Mouse (Mus musculus) mouse embryonic stem cell (cell line): Measurements from ENCODE around the gene Fv1.

Experiments used
- in situ Hi-C, 2 experiments: fragments of 300-500 bp; cut with MboI; formaldehyde crosslinking; loops; 1 replicate in 1 of 2; 3 replicates in 1 of 2; pipeline ENCODE4 v1.14.3; 2019 to 2020; ENCODE audit warnings: low sequenced_read_pairs in 2 of 2, low pct_unique_long_range_greater_than_20kb in 1 of 2, mixed read lengths in 1 of 2; ENCODE audit not compliant: unreplicated experiment in 1 of 2

Fv1 gene

DNA sequence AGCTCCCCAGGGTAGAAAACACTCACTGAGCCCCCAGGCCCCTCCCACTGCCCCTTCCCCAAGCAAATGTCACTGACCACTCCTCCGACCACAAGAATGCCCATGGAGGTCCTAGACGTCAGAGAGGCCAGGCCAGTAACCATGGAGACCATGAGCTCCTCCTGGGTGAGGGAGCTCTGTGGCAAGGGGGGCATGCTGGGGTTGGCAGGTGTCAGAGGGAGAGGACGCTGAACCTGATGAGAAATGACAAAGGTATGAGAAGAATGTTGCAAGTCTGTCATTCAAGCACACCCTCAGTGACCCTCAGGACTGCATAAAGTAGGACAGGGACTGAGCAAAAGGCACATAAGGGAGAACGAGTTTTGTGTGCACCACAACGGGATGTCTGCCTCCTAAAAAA, 11.1 kb downstream of the Fv1 start:
- in situ Hi-C loops, result no loop called here

DNA sequence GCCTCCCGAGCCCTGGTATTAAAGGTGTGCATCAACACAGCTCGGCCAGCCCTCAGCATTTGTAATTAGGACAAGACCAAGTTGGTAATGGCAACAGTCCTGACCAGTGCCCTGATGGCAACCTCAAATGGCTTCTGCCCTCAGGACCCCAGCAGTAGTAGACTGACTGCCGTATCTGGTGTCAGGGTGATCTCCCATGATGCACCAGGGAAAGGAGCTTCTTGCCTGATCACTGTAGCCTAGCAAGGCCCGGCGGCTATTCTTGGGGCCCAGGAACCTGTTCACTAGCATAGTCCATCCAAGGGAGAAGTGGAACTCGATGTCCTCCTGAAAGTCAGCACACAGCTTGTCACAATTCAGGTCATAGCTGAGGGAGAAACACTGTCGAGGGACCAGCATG, 13.0 kb downstream of the Fv1 start:
- in situ Hi-C loops, result no loop called here

DNA sequence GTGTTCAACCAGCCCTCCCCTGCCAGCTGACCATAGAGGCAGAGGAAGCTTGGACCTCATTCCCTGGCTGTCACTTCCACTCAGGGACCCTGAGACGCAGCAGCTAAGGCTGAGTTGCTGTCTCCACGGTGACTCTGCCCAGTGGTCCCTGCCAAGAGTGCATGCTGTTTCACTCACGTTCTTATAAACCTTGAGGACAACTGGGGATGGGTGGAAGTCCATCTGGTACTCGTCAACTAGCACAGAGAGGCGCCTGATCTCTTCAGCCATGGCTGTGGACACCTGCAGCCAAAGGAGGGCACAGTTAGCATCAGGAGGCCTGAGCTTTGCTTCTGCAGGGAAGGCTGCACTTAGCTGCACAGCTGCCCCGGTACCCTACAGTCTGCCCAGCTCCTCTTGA, 14.3 kb downstream of the Fv1 start:
- in situ Hi-C loops, result no loop called here

DNA sequence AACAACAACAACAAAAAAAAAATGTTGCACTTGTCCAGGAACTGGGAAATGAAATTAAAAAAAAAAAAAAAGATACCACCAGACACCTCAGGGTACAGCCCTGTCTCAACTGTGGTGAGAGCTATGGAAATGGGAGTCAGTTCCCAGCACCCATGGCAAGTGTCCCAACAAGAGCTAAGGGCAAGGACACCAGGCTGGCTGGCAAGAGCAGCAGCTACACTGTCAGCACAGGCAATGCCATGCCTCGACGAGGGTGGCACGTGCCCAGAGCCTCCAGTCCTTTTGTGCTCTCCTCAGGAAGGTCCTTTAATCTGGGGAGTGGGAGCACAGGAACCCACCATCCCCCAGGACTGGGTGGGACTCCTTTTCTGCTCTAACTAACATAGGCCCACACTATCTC, 15.4 kb downstream of the Fv1 start:
- in situ Hi-C loops, result no loop called here

DNA sequence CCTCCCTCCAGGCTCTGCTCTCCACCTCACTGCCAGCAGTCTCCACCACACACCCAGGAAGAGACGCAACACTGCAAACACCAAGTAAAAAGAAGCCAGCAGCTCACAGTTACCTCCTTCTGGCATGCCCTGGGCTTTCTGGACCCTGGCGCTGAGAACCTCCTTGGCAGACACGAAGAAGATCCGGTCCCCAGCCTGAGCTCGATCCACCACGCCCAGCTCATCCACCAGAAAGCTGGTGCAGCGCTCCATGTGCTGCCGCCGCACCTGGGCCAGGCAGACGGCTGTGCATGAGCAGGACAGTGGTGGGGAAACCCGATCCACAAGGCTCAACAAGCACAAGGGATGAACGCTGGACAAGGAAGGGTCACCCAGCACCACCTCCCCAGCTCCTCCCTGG, 17.4 kb downstream of the Fv1 start:
- in situ Hi-C loops, result no loop called here

DNA sequence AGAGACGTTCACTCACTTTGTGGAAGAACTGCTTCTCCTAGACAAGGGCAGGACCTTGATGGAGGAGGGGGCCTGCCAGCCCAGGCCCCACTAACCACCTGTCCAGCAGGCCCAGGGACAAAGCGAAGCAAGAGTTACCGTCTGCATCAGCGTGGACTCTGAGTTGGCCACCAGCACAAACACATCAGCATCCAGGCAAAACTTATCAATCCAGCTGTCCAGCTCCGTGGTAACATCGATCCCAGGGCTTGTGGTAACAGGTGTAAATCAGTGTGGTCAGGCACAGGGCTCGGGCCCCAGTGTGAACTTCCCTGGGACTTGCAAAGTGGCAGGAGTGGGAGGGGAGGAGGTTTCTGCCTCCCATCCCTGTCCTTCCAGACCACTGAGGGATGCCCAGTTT, 18.5 kb downstream of the Fv1 start:
- in situ Hi-C loops, result no loop called here

DNA sequence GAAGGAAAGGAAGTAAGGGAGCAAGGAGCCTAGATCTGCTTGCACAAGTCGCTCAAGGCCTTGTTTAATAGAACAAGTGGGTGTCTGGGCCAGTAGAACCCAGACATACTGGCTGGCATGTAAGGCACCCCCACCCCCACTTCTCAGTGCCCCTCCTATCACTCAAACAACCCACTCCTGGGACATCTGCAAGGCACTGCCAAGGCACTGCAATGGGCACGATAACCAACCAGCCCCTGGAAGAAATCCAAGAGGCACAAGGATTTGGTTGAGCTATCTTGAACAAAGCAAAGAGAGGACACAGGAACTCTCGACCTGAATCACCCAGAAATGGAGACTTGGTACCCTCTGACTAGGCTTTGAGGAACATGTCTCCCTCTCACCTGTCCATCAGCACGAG, 19.5 kb downstream of the Fv1 start:
- in situ Hi-C loops, result no loop called here

DNA sequence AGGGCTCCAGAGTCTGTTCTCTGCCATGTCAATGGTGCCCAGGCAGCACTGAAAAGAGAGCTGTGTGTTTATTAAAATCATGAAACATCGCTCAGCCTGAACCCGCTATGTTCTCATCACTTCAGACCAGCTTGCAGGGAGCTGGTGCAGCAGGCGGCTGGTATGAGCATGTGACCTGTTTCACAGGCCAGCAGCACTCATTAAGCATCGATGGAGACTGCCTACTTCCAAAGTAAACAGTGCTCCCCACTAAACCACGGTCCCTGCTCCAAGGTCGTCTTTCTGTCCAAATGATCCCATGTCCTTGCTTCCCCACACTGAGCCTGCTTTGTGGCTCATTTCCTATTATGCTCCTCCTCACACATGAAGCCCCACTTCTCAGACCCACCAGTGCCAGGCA, 21.6 kb downstream of the Fv1 start:
- in situ Hi-C loops, result no loop called here

DNA sequence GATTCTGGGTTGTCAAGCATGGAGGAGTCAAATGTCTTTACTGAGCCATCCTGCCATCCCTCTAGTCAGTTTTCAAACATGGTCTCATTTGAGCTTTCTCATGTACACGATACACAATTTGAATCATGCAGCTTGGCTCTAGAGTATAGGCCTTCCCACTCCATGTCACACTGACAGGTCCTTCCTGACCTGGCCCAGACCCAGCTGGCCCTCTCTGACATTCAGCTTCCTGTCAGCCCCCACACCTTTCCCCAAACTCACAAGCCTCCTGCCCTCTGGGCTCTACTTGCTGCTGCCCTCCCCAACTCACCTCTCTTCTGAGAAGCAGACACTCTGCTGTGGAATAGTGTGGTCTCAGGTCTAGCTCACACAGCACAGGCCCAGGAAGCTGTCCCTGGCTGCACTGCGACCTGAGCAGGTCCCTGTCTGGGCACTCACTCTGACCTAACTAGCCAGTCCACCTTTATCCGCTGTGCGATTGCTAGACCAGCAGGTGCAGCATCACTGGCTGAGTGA, 27.1 kb downstream of the Fv1 start:
- in situ Hi-C loops, result no loop called here

DNA sequence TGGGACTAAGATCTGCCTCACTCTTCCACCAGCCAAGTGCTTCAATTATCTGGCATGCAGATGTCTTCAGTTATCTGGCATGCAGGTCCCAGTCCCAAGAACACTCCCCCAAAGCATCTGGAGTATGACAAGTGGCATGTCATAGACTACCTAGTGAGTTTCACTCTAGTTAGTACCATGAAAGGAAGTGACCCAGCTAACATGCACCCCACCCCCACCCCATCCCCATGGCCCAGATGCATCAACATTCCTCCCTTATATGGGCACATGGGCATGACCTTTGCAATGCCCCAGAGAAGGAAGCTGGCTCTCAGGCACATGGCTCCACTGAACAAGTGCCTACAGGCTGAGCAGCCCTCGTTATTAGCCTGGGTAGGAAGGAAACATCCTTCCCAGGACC, 27.6 kb downstream of the Fv1 start:
- in situ Hi-C loops, result no loop called here

DNA sequence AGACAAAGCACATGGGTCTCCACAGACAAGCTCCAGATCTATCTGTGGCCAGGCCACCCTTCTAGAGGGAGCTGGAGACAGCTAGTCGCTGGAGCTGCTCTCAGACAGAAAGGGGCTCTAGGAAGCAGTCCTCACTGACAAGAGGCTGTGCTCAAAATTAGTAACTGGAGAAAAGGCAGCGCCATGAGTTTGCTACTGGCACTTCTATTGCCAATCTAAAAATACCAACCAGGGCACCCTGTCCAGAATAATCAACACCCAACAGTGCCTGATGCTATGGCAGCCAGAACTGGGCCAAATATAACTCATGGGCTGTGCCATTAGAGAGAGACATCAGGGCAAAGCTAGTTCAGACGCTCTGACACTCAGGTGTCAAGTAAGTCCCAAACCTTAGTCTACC, 28.6 kb downstream of the Fv1 start:
- in situ Hi-C loops, result no loop called here

DNA sequence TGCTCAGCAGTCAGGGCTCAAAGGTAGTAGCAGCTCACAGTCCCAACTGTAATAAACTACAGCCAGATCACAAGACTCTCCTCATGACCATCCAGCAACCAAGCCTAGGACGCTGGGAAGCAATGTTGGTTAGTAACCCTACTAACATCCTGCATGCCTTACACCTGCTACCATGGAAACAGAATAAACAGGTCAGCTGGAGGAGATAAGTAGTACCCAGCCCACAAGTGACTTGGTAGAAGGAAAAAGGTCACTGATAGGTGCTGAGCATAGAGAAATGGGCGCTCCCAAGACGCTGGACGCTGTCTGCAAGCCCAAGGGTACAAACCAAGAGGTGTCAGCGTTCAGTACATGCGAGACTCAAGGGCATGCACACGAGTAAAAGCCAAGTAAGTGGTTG, 31.7 kb downstream of the Fv1 start:
- in situ Hi-C loops, result no loop called here

DNA sequence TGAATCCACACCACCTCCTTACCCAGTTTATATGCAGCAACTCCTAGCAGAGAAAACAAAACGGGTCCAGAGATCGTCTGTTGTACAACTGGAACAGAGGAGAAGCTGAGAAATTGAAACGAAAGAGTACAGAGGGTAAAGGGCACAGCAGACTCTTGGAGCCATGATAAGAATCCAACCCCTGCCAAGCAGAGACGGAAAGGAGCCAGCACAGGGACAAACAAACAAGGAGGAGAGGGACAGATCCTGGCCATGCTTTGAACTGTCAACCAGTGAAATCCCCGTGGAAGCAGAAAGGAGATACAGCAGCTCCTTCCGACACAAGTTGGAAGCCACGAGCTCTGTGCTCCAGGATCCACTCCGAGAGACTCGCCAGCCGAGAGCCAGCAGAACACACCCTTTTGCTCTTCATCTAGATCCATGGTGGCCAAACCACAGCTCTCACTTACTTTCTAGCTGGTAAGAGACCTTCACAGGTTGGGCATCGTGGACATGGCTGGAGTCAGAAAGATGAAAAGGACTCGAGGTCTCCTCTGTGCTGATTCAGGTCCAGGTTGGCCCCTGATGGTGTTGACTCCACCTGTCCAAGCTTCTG, 34.2 kb downstream of the Fv1 start:
- in situ Hi-C loops, result no loop called here

DNA sequence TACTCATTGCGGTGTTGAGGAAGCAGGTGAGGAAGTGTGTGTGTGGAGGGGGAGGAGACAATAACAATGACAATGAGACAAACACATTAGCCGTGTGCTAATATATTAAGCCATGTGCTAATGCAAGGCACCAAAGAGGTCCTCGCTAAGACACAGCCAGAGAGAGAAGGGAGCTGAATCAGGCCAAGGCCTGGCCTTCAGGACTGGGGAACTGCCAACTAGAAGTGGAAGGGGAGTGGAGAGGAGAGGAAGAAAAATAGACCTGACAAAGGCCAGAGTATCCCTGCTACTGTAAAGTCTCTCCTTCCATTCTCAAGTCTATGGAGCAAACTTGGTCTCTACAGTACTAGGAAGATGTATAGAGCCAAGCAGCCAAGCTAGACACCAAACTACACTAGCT, 34.8 kb downstream of the Fv1 start:
- in situ Hi-C loops, result no loop called here

DNA sequence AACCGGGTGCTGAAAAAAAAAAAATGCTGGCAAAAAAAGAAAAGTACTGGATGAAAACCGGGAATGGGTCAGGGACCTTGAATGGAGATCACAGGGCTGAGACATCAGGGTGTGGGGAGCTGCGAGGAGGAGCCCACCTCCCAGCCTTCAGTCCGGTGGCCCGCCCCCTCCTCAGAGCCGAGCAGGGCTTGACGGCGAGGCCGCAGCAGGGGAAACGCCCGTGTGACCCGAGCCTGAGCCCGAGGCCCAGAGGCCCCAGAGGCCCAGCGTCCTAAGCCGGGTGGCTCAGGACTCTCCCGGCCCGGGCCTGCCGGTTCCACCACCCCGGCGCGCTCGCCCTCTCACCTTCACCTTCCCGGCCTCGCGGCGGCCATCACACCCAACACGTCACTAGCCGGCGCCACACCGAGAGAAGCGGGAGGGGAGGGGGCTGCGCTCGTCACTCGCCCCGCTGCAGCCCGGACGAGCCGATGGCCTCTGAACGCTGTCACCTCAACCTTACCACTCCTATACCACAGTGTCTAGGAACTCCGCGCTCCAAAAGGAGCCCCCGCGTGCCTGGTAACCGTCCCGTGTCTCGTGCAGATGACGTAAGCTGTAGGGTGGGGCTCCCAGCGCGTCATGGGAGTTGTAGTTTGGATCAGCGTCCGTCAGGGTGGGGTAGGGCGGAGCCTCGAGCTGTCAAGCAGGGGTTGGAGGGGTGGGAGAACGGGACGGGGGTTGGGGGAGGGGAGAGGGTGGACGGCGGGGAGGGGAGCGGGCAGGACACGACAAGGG, 35.7 kb downstream of the Fv1 start, which contains the start of gene Mfn2:
Gene Mfn2, minus strand, starts transcription at position 392 of the 777 bp plus-strand sequence.
- in situ Hi-C loops, result no loop called here

DNA sequence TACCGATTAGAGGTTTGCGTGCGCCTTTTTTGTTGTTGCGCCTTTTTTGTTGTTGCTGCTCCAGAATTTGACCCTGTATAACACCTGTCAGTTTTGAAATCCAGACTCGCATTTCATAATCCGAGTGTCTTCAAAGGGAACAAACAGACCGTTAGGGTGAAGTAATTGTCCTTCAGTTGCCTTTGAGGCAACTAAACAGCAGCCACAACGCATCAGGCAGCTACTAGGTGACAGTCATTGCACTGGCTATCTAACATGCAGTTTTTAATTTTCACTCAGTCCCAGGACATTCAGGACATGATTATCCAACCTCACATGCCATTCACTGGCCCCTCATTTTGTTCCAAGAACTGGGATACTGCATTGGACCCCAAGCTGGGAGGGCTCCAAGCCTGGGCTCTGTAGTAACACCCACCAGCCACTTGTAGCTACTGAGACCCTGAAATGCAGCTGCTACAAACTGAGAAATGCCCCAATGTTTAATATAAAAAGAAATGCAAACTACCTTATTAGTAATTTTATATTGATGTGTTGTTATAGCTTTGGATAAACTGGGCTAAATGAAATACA, 36.4 kb downstream of the Fv1 start:
- in situ Hi-C loops, result no loop called here

DNA sequence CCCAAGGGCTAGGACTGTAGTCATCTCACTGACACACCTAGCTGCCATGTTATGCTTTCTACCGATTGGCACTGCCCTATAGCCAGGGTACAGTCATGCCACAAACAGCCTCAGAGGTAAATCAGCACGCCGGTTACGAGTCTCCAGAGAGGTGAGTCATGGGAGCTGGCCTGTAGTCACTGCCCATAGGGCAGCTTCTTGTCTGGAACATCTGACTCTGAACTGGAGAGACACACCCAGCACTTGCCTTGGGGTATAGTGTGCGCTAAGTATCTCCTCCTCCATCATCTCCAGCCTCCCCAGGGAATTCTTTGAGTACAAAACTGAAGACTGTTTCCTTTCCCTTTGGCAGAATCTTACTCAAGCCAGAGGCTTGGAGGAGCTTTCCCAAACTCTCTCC, 37.5 kb downstream of the Fv1 start:
- in situ Hi-C loops, result no loop called here

DNA sequence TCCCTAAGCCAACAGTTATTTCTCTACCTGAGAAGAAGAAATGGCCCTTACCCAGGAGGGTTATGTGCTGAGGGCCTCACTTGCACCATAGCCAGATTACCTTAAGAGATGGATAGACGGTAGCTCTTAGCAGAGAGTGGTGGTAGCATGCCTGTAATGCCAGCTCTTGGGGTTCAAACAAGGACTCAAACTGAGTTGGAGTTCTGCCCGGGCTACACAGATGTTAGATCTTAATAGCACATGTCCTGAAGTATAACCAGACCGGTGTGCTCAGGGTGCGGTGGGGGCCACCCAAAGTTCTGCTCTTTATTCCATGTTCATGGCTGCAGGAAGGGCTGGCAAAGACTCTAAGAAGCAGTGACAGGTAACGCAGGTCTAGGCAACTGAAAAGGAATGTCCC, 40.7 kb downstream of the Fv1 start:
- in situ Hi-C loops, result no loop called here

DNA sequence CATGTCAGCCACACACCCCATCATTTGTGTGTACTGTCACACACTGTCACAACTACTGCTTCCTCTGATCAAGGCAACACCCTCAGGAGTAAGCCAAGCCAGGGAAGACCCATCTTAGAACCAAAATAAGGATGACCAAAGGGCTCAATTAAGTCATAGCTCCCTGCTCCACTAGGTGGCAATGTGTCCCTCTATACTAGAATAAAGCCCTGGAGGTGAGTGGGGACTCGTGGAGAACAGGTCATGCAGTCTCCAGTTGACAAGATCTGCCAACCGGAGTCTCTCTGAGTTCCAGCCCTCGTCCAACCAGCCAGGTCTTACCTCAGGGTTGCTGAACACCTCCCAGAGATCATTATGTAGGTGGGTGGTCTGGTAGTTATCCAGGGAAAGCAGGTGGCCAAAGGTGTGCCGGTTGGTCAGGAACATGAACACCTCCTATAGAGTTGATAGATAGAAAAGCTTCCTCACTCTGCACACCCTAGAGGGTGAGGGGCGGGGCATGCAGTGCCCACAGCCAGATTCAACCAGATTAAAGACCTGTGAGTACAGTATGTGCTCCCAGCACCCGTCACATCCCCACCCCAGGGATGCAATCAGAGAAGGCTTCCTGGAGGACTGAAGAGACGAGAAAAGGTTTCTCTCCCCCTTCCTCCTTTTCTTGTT, 49.8 kb downstream of the Fv1 start:
- in situ Hi-C loops, result no loop called here
